Mouse (Mus musculus) retina, embryonic 14.5 days (tissue): Measurements from ENCODE around the gene Lix1l.
A peak's percentile ranks its signal among the peaks of the same experiment; 100 is the strongest.

Source experiments
- DNase-seq: peaks from one replicate; pipeline ENCODE4 v3.0.0-alpha.2; 2015; ENCODE audit warnings: low spot score

Lix1l gene

GRCm38 (mm10) chr3:96600639-96601250 is at the start of gene Lix1l:
Gene Lix1l (plus strand): TSS chr3:96601149.
- peak; percentile 97 for DNase-seq

GRCm38 (mm10) chr3:96551203-96551602 is 49.7 kb upstream of the Lix1l start:
- peak; percentile 55 for DNase-seq

- DNase-seq = no peak
Measured at GRCm38 (mm10) chr3:96551890-96552289, 49.1 kb upstream of the Lix1l start.

GRCm38 (mm10) chr3:96553601-96554000 is 47.3 kb upstream of the Lix1l start:
- no peak for DNase-seq

- DNase-seq = no peak
Measured at GRCm38 (mm10) chr3:96554251-96554650, 46.7 kb upstream of the Lix1l start.

- no peak for DNase-seq
Measured at GRCm38 (mm10) chr3:96555041-96555596, 45.8 kb upstream of the Lix1l start.

GRCm38 (mm10) chr3:96555999-96556614 is 44.8 kb upstream of the Lix1l start:
- DNase-seq = no peak

- peak; percentile 38 for DNase-seq
Measured at GRCm38 (mm10) chr3:96556651-96557635, 44.0 kb upstream of the Lix1l start.

GRCm38 (mm10) chr3:96557694-96558093 is 43.3 kb upstream of the Lix1l start, which contains the start of gene Txnip:
Gene Txnip (plus strand): TSS chr3:96557957.
- DNase-seq = peak; percentile 98

GRCm38 (mm10) chr3:96558159-96558558 is 42.8 kb upstream of the Lix1l start:
- DNase-seq = peak; percentile 29

- no peak for DNase-seq
Measured at GRCm38 (mm10) chr3:96558668-96559196, 42.2 kb upstream of the Lix1l start.

- DNase-seq = no peak
Measured at GRCm38 (mm10) chr3:96559398-96559910, 41.5 kb upstream of the Lix1l start.

GRCm38 (mm10) chr3:96559911-96560850 is 40.8 kb upstream of the Lix1l start:
- DNase-seq = no peak

- DNase-seq = no peak
Measured at GRCm38 (mm10) chr3:96560881-96561668, 39.9 kb upstream of the Lix1l start.

- no peak for DNase-seq
Measured at GRCm38 (mm10) chr3:96561946-96562681, 38.8 kb upstream of the Lix1l start.

- no peak for DNase-seq
Measured at GRCm38 (mm10) chr3:96563267-96563666, 37.7 kb upstream of the Lix1l start.

GRCm38 (mm10) chr3:96563911-96564632 is 36.9 kb upstream of the Lix1l start:
- no peak for DNase-seq

- DNase-seq = no peak
Measured at GRCm38 (mm10) chr3:96564633-96565032, 36.3 kb upstream of the Lix1l start.
